8 mouse cellular contexts compared by ENCODE assay signal in the genomic region with DNA sequence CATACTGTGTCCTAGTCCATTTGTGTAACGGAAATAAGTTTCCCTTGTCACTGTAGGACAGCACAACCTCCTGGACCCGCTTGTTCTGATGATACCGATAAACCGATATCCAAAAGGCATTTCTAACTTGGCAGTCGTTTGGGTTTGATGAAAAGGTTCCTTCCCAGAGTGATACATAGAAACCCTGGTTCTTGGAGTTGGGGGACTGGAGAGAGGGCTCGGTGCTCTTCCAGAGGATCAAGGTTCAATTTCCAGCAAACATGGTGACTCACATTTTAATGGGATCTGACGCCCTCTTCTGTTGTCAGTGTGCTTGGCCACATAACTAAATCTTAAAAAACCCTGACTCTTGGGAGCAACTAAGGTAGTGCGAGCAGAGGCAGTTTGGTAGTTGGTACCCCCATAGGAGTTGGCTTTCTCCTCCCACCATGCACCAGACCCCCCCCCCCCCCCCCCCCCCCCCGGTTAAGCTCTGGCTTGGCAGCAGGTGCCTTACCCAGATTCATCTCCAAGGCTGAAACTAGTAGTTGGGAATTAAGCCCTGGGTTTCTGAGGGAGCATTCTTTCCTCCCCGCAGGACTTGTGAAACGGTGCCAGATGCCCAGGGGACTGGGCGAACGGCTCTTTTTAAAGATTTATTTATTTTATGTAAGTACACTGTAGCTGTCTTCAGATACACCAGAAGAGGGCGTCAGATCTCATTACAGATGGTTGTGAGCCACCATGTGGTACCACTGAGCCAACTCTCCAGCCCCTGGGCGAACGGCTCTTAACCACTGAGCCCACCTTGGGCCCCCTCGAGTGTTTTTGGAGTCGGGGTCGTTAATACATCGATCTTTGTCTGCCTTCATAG. TPM values are rescaled to one million over a fixed set of nuclear protein-coding genes. Genes with fewer than 3 reads are reported as not detected.
A peak's percentile ranks its signal among the peaks of the same experiment; 100 is the strongest.
DNase-seq lines count a peak whose midpoint lies in the region; ATAC-seq and TF ChIP-seq lines count a peak whose summit lies in the region.

No protein-coding gene starts in this region.

- no peaks in the 10 kb centered on the region for H3K9me3 ChIP-seq in hindbrain, embryonic 16.5 days (ENCODE audit: control insufficient read depth, low read length)

- 11% methylated on average over 20 of the region's 20 CpGs for WGBS in thymus, adult 2 months
- WGBS in hindbrain, embryonic 16.5 days: 8% methylated on average over 19 of the region's 20 CpGs

- peak overlapping the region; percentile 81 for H3K4me3 ChIP-seq in thymus, adult 2 months (ENCODE audit: control insufficient read depth, insufficient read depth, low read length)
- H3K4me3 ChIP-seq in hindbrain, embryonic 16.5 days (ENCODE audit: low read length): peak overlapping the region; percentile 93

- TF ChIP-seq POLR2A in thymus, adult 2 months (IDR thresholded peaks at IDR 0.05; ENCODE audit: control insufficient read depth, extremely low read depth, insufficient read depth, low read length, poor library complexity): no peak

- DNase-seq in adrenal gland, postnatal 10 days: peak; percentile 49
- no peak for DNase-seq in adrenal gland, postnatal 25 days
- no peak for DNase-seq in thymus, adult 2 months
- DNase-seq in thymus, adult 18-20 months: no peak
- no peak for DNase-seq in urinary bladder, postnatal 10 days (ENCODE audit: low spot score)
- DNase-seq in cerebellum, postnatal 4 days (ENCODE audit: low spot score in 2 of 2): no peak

- ATAC-seq in hindbrain, embryonic 16.5 days: no peak
- ATAC-seq in megakaryocyte progenitor cell, adult 5-6 weeks (replicated peaks; ENCODE audit: poor library complexity): peak; percentile 14; the same call in 1 of the 2 replicates

- no peaks in the 10 kb centered on the region for H3K27me3 ChIP-seq in thymus, adult 2 months (ENCODE audit: control insufficient read depth, insufficient read depth, low read length)
- H3K27me3 ChIP-seq in hindbrain, embryonic 16.5 days (replicated peaks; ENCODE audit: control insufficient read depth, insufficient read depth, low read length): no peaks in the 10 kb centered on the region

- H3K4me2 ChIP-seq in hindbrain, embryonic 16.5 days (ENCODE audit: low read length): peak overlapping the region; percentile 89

- peak overlapping the region; percentile 88 for H3K9ac ChIP-seq in hindbrain, embryonic 16.5 days (ENCODE audit: low read depth, low read length)

- peaks cover 16% of the 10 kb centered on the region for H3K4me1 ChIP-seq in thymus, adult 2 months (replicated peaks; ENCODE audit: control insufficient read depth, insufficient read depth, low read length)
- H3K4me1 ChIP-seq in hindbrain, embryonic 16.5 days (ENCODE audit: control insufficient read depth, insufficient read depth, low read depth, low read length): peaks cover 16% of the 10 kb centered on the region

- TF ChIP-seq CTCF in thymus, adult 2 months (IDR thresholded peaks at IDR 0.05; ENCODE audit: borderline replicate concordance, control insufficient read depth, extremely low read depth, insufficient read depth, low read length, poor library complexity): 0 out of 2 replicates have a peak, but pooled peaks have one; percentile 23

- H3K27ac ChIP-seq in thymus, adult 2 months (ENCODE audit: control insufficient read depth, insufficient read depth, low read length): no peak overlapping the region
- H3K27ac ChIP-seq in hindbrain, embryonic 16.5 days (ENCODE audit: low read depth, low read length): no peak overlapping the region; the same call in 1 of the 2 replicates

- H3K36me3 ChIP-seq in thymus, adult 2 months (ENCODE audit: control insufficient read depth, insufficient read depth, low read length): peaks cover 32% of the 10 kb centered on the region
- H3K36me3 ChIP-seq in hindbrain, embryonic 16.5 days (ENCODE audit: control insufficient read depth, insufficient read depth, low read length): peaks cover 30% of the 10 kb centered on the region

RNA-seq across cellular contexts. Expression of a gene that starts 1.1 kb away (rescaled TPM):
- total RNA-seq in adrenal gland, postnatal 10 days (2021): 10 to 100 TPM; 68.3 to 72.5 TPM
- 73.6 and 82.1 TPM in 2 replicates for total RNA-seq in adrenal gland, postnatal 25 days (2021)
- 106 TPM in 2 replicates for polyA plus RNA-seq in thymus, adult 2 months (2012; rRNA removed)
- 49.8 and 57.2 TPM in 2 replicates for polyA plus RNA-seq in hindbrain, embryonic 16.5 days (2015; fragmentation: Nextera tagmentation; extraction: Ambion mirVana)
- total RNA-seq in megakaryocyte progenitor cell, adult 5-6 weeks (2015): 27.3 and 28.5 TPM in 2 replicates
- 10.0 and 16.5 TPM in 2 replicates for total RNA-seq in megakaryocyte progenitor cell, adult 5-6 weeks (2017)

RNA-seq across cellular contexts. Expression of a gene that starts 9.0 kb away (rescaled TPM):
- 10 to 100 TPM; 84.3 to 99.2 TPM for total RNA-seq in adrenal gland, postnatal 10 days (2021)
- total RNA-seq in adrenal gland, postnatal 25 days (2021): 69.4 and 73.0 TPM in 2 replicates
- polyA plus RNA-seq in thymus, adult 2 months (2012; rRNA removed): 30.7 and 33.8 TPM in 2 replicates
- 75.5 and 80.4 TPM in 2 replicates for polyA plus RNA-seq in hindbrain, embryonic 16.5 days (2015; fragmentation: Nextera tagmentation; extraction: Ambion mirVana)
- 113 and 123 TPM in 2 replicates for total RNA-seq in megakaryocyte progenitor cell, adult 5-6 weeks (2015)
- 142 and 179 TPM in 2 replicates for total RNA-seq in megakaryocyte progenitor cell, adult 5-6 weeks (2017)

RNA-seq across cellular contexts. Expression of a gene that starts 10.0 kb away (rescaled TPM):
- total RNA-seq in adrenal gland, postnatal 10 days (2021): not detected
- not detected in 2 replicates for total RNA-seq in adrenal gland, postnatal 25 days (2021)
- polyA plus RNA-seq in thymus, adult 2 months (2012; rRNA removed): 126 and 163 TPM in 2 replicates
- polyA plus RNA-seq in hindbrain, embryonic 16.5 days (2015; fragmentation: Nextera tagmentation; extraction: Ambion mirVana): 0.16 TPM in 1 of 2 replicates, not detected in the other
- 0.72 and 0.73 TPM in 2 replicates for total RNA-seq in megakaryocyte progenitor cell, adult 5-6 weeks (2015)
- total RNA-seq in megakaryocyte progenitor cell, adult 5-6 weeks (2017): not detected in 2 replicates

RNA-seq across cellular contexts. Expression of a gene that starts 21.5 kb away (rescaled TPM):
- total RNA-seq in adrenal gland, postnatal 10 days (2021): 10 to 100 TPM; 42.2 to 46.5 TPM
- 50.0 and 64.6 TPM in 2 replicates for total RNA-seq in adrenal gland, postnatal 25 days (2021)
- 61.5 and 67.1 TPM in 2 replicates for polyA plus RNA-seq in thymus, adult 2 months (2012; rRNA removed)
- polyA plus RNA-seq in hindbrain, embryonic 16.5 days (2015; fragmentation: Nextera tagmentation; extraction: Ambion mirVana): 71.4 and 78.0 TPM in 2 replicates
- 30.6 and 34.3 TPM in 2 replicates for total RNA-seq in megakaryocyte progenitor cell, adult 5-6 weeks (2015)
- total RNA-seq in megakaryocyte progenitor cell, adult 5-6 weeks (2017): 101 and 102 TPM in 2 replicates

RNA-seq across cellular contexts. Expression of a gene that starts 44.5 kb away (rescaled TPM):
- 10 to 100 TPM; 18.0 to 54.7 TPM for total RNA-seq in adrenal gland, postnatal 10 days (2021)
- 0.61 and 12.4 TPM in 2 replicates for total RNA-seq in adrenal gland, postnatal 25 days (2021)
- 4.4 and 10.6 TPM in 2 replicates for polyA plus RNA-seq in thymus, adult 2 months (2012; rRNA removed)
- polyA plus RNA-seq in hindbrain, embryonic 16.5 days (2015; fragmentation: Nextera tagmentation; extraction: Ambion mirVana): 1.1 and 1.7 TPM in 2 replicates
- total RNA-seq in megakaryocyte progenitor cell, adult 5-6 weeks (2015): not detected in 2 replicates
- not detected in 2 replicates for total RNA-seq in megakaryocyte progenitor cell, adult 5-6 weeks (2017)
